Mouse (Mus musculus) testis, adult 2 months (tissue): ENCODE results near the gene Tdrkh.

Source experiments
- CTCF ChIP-seq: fragments of 200-500 bp; IDR thresholded peaks from 2 replicates; pipeline ENCODE4 v1.5.1; 2012; ENCODE audit warnings: low read depth, mild to moderate bottlenecking, inconsistent platforms, low read length, moderate library complexity; ENCODE audit not compliant: control insufficient read depth, insufficient read depth, insufficient replicate concordance
- POLR2A ChIP-seq: fragments of 200-500 bp; IDR thresholded peaks from 2 replicates; pipeline ENCODE4 v1.6.1; 2012; ENCODE audit warnings: low read depth, mild to moderate bottlenecking, inconsistent platforms, low read length, moderate library complexity; ENCODE audit not compliant: control insufficient read depth

- no peak for TF ChIP-seq CTCF
- no peak for TF ChIP-seq POLR2A
These were observed 25.0 kb upstream of the Tdrkh start for GRCm38 (mm10) chr3:94388047-94388446.
